Mouse (Mus musculus) testis, adult 2 months (tissue): Measurements from ENCODE around the gene Angptl2. TPM values are rescaled to one million over a fixed set of nuclear protein-coding genes. Genes with fewer than 3 reads are reported as not detected.

Source experiments
- H3K27ac ChIP-seq: fragments of 200-500 bp; 2 replicates; pipeline ENCODE4 v1.5.1; 2012; ENCODE audit warnings: low read depth, low read length; ENCODE audit not compliant: control insufficient read depth, insufficient read depth
- H3K27me3 ChIP-seq: fragments of 200-500 bp; 2 replicates; pipeline ENCODE4 v1.6.1; 2012; ENCODE audit warnings: mild to moderate bottlenecking, low read length, moderate library complexity; ENCODE audit not compliant: control insufficient read depth, insufficient read depth
- H3K36me3 ChIP-seq: fragments of 200-500 bp; 2 replicates; pipeline ENCODE4 v1.6.1; 2012; ENCODE audit warnings: mild to moderate bottlenecking, low read length; ENCODE audit not compliant: control insufficient read depth, insufficient read depth
- H3K4me1 ChIP-seq: fragments of 200-500 bp; 2 replicates; pipeline ENCODE4 v1.6.1; 2012; ENCODE audit warnings: low read length; ENCODE audit not compliant: control insufficient read depth, insufficient read depth
- H3K4me3 ChIP-seq: fragments of 200-500 bp; 2 replicates; pipeline ENCODE4 v1.5.1; 2012; ENCODE audit warnings: low read depth, mild to moderate bottlenecking, low read length, moderate library complexity, mixed read lengths; ENCODE audit not compliant: control insufficient read depth
- CTCF ChIP-seq: fragments of 200-500 bp; IDR thresholded peaks from 2 replicates; pipeline ENCODE4 v1.5.1; 2012; ENCODE audit warnings: low read depth, mild to moderate bottlenecking, inconsistent platforms, low read length, moderate library complexity; ENCODE audit not compliant: control insufficient read depth, insufficient read depth, insufficient replicate concordance
- POLR2A ChIP-seq: fragments of 200-500 bp; IDR thresholded peaks from 2 replicates; pipeline ENCODE4 v1.6.1; 2012; ENCODE audit warnings: low read depth, mild to moderate bottlenecking, inconsistent platforms, low read length, moderate library complexity; ENCODE audit not compliant: control insufficient read depth
- polyA plus RNA-seq: library from polyadenylated mRNA; depleted of rRNA; stranded (reverse); fragments of >200 nt; gene quantifications from 2 replicates; pipeline ENCODE4 v1.2.3, GENCODE M21; 2012

Angptl2 gene
- polyA plus RNA-seq, 1 experiment, result 3.1 TPM

- no peak overlapping the region for H3K27ac ChIP-seq
- no peaks in the 10 kb centered on the region for H3K36me3 ChIP-seq
- H3K4me3 ChIP-seq, result no peak overlapping the region
- H3K27me3 ChIP-seq, result no peaks in the 10 kb centered on the region
- TF ChIP-seq CTCF (no peak), POLR2A (no peak)
- H3K4me1 ChIP-seq, result peaks cover 14% of the 10 kb centered on the region
Measured at GRCm38 (mm10) chr2:33216645-33217424, 966 bp downstream of the Angptl2 start.

- Histone ChIP-seq H3K4me1 (peaks cover 14% of the 10 kb centered on the region), H3K4me3 (no peak overlapping the region), H3K27me3 (no peaks in the 10 kb centered on the region), H3K36me3 (no peaks in the 10 kb centered on the region), H3K27ac (no peak overlapping the region)
- TF ChIP-seq POLR2A (no peak), CTCF (no peak)
Measured at GRCm38 (mm10) chr2:33217425-33217794, 1.5 kb downstream of the Angptl2 start.

- H3K4me3 ChIP-seq, result no peak overlapping the region
- no peak overlapping the region for H3K27ac ChIP-seq
- H3K36me3 ChIP-seq, result no peaks in the 10 kb centered on the region
- H3K27me3 ChIP-seq, result no peaks in the 10 kb centered on the region
- H3K4me1 ChIP-seq, result peaks cover 14% of the 10 kb centered on the region
- no peak for TF ChIP-seq POLR2A
- 0 out of 2 replicates have a peak, but pooled peaks have one; percentile 17 for TF ChIP-seq CTCF
Measured at GRCm38 (mm10) chr2:33218903-33219625, 3.2 kb downstream of the Angptl2 start.

- Histone ChIP-seq H3K36me3 (no peaks in the 10 kb centered on the region), H3K4me3 (no peak overlapping the region), H3K27ac (no peak overlapping the region), H3K27me3 (no peaks in the 10 kb centered on the region), H3K4me1 (peaks cover 14% of the 10 kb centered on the region)
- no peak for TF ChIP-seq POLR2A
- TF ChIP-seq CTCF, result no peak
Measured at GRCm38 (mm10) chr2:33219637-33220036, 3.8 kb downstream of the Angptl2 start.

GRCm38 (mm10) chr2:33220246-33220645 lies 4.4 kb downstream of the Angptl2 start:
- peaks cover 14% of the 10 kb centered on the region for H3K4me1 ChIP-seq

GRCm38 (mm10) chr2:33220674-33221338 lies 4.9 kb downstream of the Angptl2 start:
- Histone ChIP-seq H3K4me1 (peaks cover 14% of the 10 kb centered on the region), H3K36me3 (no peaks in the 10 kb centered on the region), H3K27me3 (no peaks in the 10 kb centered on the region), H3K4me3 (no peak overlapping the region), H3K27ac (no peak overlapping the region)
- no peak for TF ChIP-seq POLR2A
- no peak for TF ChIP-seq CTCF

More at GRCm38 (mm10) chr2:33220246-33220645, 4.4 kb downstream of the Angptl2 start:
- no peaks in the 10 kb centered on the region for H3K36me3 ChIP-seq
- H3K27ac ChIP-seq, result no peak overlapping the region
- no peak overlapping the region for H3K4me3 ChIP-seq
- H3K27me3 ChIP-seq, result no peaks in the 10 kb centered on the region
- no peak for TF ChIP-seq CTCF
- TF ChIP-seq POLR2A, result no peak
